Mouse (Mus musculus) intestine, embryonic 14.5 days (tissue): Measurements from ENCODE around the gene Nme4. TPM values are rescaled to one million over a fixed set of nuclear protein-coding genes. Genes with fewer than 3 reads are reported as not detected.

ENCODE experiments used
- ATAC-seq: fragments of 200-750 bp; cut with Nextera tagmentation; replicated peaks from 2 replicates; pipeline ENCODE4 v1.8.0; 2017; ENCODE audit warnings: low read depth, moderate number of reproducible peaks, moderate TSS enrichment, moderate library complexity; ENCODE audit not compliant: low FRiP score, low TSS enrichment
- DNase-seq: peaks from one replicate; pipeline ENCODE4 v3.0.0-alpha.2; 2018; ENCODE audit warnings: low spot score
- H3K27ac ChIP-seq: fragments of 300-500 bp; sonication (generic); 2 replicates; pipeline ENCODE4 v1.5.1; 2014; ENCODE audit warnings: low read depth, mild to moderate bottlenecking, control low read depth
- H3K27me3 ChIP-seq: fragments of 300-500 bp; sonication (generic); replicated peaks from 2 replicates; pipeline ENCODE4 v1.6.1; 2014; ENCODE audit warnings: low read length, control low read depth; ENCODE audit not compliant: control insufficient read depth, insufficient read depth
- H3K36me3 ChIP-seq: fragments of 300-500 bp; sonication (generic); 2 replicates; pipeline ENCODE4 v1.6.1; 2014; ENCODE audit warnings: low read length, control low read depth; ENCODE audit not compliant: control insufficient read depth, insufficient read depth
- H3K4me1 ChIP-seq: fragments of 300-500 bp; sonication (generic); replicated peaks from 2 replicates; pipeline ENCODE4 v1.6.1; 2014; ENCODE audit warnings: low read length, control low read depth, mixed read lengths; ENCODE audit not compliant: control insufficient read depth, insufficient read depth
- H3K4me2 ChIP-seq: fragments of 300-500 bp; sonication (generic); 2 replicates; pipeline ENCODE4 v1.6.1; 2014; ENCODE audit warnings: low read length
- H3K4me3 ChIP-seq: fragments of 300-500 bp; sonication (generic); 2 replicates; pipeline ENCODE4 v1.5.1; 2014; ENCODE audit warnings: low read depth, low read length, control low read depth, mixed read lengths
- H3K9ac ChIP-seq: fragments of 300-500 bp; sonication (generic); 2 replicates; pipeline ENCODE4 v1.6.1; 2014; ENCODE audit warnings: mild to moderate bottlenecking, low read length
- H3K9me3 ChIP-seq: fragments of 300-500 bp; sonication (generic); 2 replicates; pipeline ENCODE4 v1.6.1; 2016; ENCODE audit warnings: low read length, control low read depth; ENCODE audit not compliant: control insufficient read depth
- WGBS: fragments of 180-500 bp; shearing (Covaris S2); extraction: QIAGEN DNeasy Blood & Tissue Kit; methylation state at CpG from one replicate; pipeline ENCODE4 v1.1.7; 2014; 5-methylcytosine and 5-hydroxymethylcytosine counted together
- polyA plus RNA-seq: library from polyadenylated mRNA; unstranded; fragments of >200 nt; fragmentation: Nextera tagmentation; extraction: Ambion mirVana; gene quantifications from 2 replicates; pipeline ENCODE4 v1.2.1, GENCODE M21; 2014

Nme4 gene
- polyA plus RNA-seq, 1 experiment from 2014 or later = 118 TPM

- Histone ChIP-seq H3K9ac (no peak overlapping the region), H3K4me2 (no peak overlapping the region), H3K27me3 (no peaks in the 10 kb centered on the region), H3K27ac (no peak overlapping the region), H3K9me3 (no peaks in the 10 kb centered on the region), H3K4me1 (no peaks in the 10 kb centered on the region), H3K4me3 (no peak overlapping the region), H3K36me3 (peaks cover 54% of the 10 kb centered on the region)
- ATAC-seq (no peak), DNase-seq (no peak)
- 82% methylated on average over 18 of the region's 18 CpGs for WGBS
Measured at GRCm38 (mm10) chr17:26131062-26131732, 35.8 kb upstream of the Nme4 start.

GRCm38 (mm10) chr17:26125226-26125625 is 29.8 kb upstream of the Nme4 start:
- Histone ChIP-seq H3K4me3 (no peak overlapping the region), H3K9ac (no peak overlapping the region), H3K4me2 (no peak overlapping the region), H3K36me3 (peaks cover 50% of the 10 kb centered on the region), H3K9me3 (no peaks in the 10 kb centered on the region), H3K27ac (no peak overlapping the region), H3K27me3 (no peaks in the 10 kb centered on the region), H3K4me1 (peaks cover 12% of the 10 kb centered on the region)
- ATAC-seq (no peak), DNase-seq (no peak)
- WGBS = 94% methylated on average over 10 of the region's 10 CpGs

DNA sequence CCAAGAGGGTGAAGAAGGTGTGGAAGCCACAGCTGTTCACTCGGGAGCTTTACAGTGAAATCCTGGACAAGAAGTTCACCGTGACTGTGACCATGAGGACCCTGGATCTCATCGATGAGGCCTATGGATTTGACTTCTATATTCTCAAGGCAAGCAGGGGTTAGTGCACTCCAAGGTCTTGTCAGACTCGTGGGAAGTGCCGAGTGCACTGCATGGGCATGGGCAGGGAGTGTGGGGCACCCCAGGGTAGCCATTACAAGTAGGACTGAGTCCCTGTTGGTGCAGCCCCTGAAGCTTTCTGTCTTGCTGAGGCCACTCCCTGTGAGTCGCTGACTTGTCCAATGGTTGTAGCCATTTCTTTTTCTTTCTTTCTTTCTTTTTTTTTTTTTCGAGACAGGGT is 29.2 kb upstream of the Nme4 start:
- peak overlapping the region; percentile 61 for H3K9ac ChIP-seq
- WGBS = 84% methylated on average over 7 of the region's 7 CpGs
- no peaks in the 10 kb centered on the region for H3K9me3 ChIP-seq
- peak overlapping the region; percentile 62 for H3K4me2 ChIP-seq
- H3K4me3 ChIP-seq = peak overlapping the region; percentile 95
- no peaks in the 10 kb centered on the region for H3K27me3 ChIP-seq
- no peak for DNase-seq
- no peak for ATAC-seq
- peaks cover 12% of the 10 kb centered on the region for H3K4me1 ChIP-seq
- peaks cover 43% of the 10 kb centered on the region for H3K36me3 ChIP-seq
- no peak overlapping the region for H3K27ac ChIP-seq

GRCm38 (mm10) chr17:26123267-26123684 is 27.9 kb upstream of the Nme4 start, which contains the start of gene Mrpl28:
TSS of gene Mrpl28 (plus strand) at chr17:26123500.
- H3K4me1 ChIP-seq = peaks cover 12% of the 10 kb centered on the region
- peak within 1 kb of the TSS; percentile 61 for H3K9ac ChIP-seq
- ATAC-seq (peak; percentile 83), DNase-seq (peak; percentile 96)
- H3K9me3 ChIP-seq = no peaks in the 10 kb centered on the region
- peaks cover 32% of the 10 kb centered on the region for H3K36me3 ChIP-seq
- under 1% methylated on average over 32 of the region's 32 CpGs for WGBS
- H3K4me3 ChIP-seq = peak within 1 kb of the TSS; percentile 95
- H3K27me3 ChIP-seq = no peaks in the 10 kb centered on the region
- peak within 1 kb of the TSS; percentile 8; the same call in 1 of the 2 replicates for H3K27ac ChIP-seq
- peak within 1 kb of the TSS; percentile 62 for H3K4me2 ChIP-seq

GRCm38 (mm10) chr17:26122431-26123140 is 27.2 kb upstream of the Nme4 start:
- no peak for ATAC-seq
- 61% methylated on average over 5 of the region's 5 CpGs for WGBS
- no peak overlapping the region for H3K4me3 ChIP-seq

GRCm38 (mm10) chr17:26119766-26120710 is 24.6 kb upstream of the Nme4 start:
- H3K4me2 ChIP-seq = no peak overlapping the region

More at GRCm38 (mm10) chr17:26122431-26123140, 27.2 kb upstream of the Nme4 start:
- Histone ChIP-seq H3K4me2 (no peak overlapping the region), H3K27ac (no peak overlapping the region), H3K9me3 (no peaks in the 10 kb centered on the region), H3K9ac (no peak overlapping the region), H3K27me3 (no peaks in the 10 kb centered on the region), H3K4me1 (peaks cover 12% of the 10 kb centered on the region), H3K36me3 (peaks cover 25% of the 10 kb centered on the region)
- DNase-seq = no peak

GRCm38 (mm10) chr17:26116503-26117258 is 21.3 kb upstream of the Nme4 start:
- Histone ChIP-seq H3K4me2 (no peak overlapping the region), H3K4me3 (no peak overlapping the region), H3K27me3 (peaks cover 45% of the 10 kb centered on the region), H3K27ac (no peak overlapping the region), H3K9ac (no peak overlapping the region), H3K36me3 (no peaks in the 10 kb centered on the region), H3K4me1 (peaks cover 10% of the 10 kb centered on the region; the same call in 1 of the 2 replicates), H3K9me3 (no peaks in the 10 kb centered on the region)
- 76% methylated on average over 17 of the region's 17 CpGs for WGBS
- ATAC-seq = no peak
- no peak for DNase-seq

More at GRCm38 (mm10) chr17:26119766-26120710, 24.6 kb upstream of the Nme4 start:
- WGBS = 46% methylated on average over 33 of the region's 33 CpGs
- H3K9me3 ChIP-seq = no peaks in the 10 kb centered on the region
- H3K4me3 ChIP-seq = no peak overlapping the region
- H3K27ac ChIP-seq = no peak overlapping the region
- no peaks in the 10 kb centered on the region for H3K36me3 ChIP-seq
- H3K27me3 ChIP-seq = peaks cover 12% of the 10 kb centered on the region
- ATAC-seq = peak; percentile 63
- H3K9ac ChIP-seq = no peak overlapping the region
- DNase-seq = peak; percentile 80
- peaks cover 12% of the 10 kb centered on the region for H3K4me1 ChIP-seq
